Mouse (Mus musculus) left cerebral cortex, postnatal 4 days (tissue): ENCODE results near the gene Reep1. TPM values are rescaled to one million over a fixed set of nuclear protein-coding genes. Genes with fewer than 3 reads are reported as not detected.
A peak's percentile ranks its signal among the peaks of the same experiment; 100 is the strongest.

Experiments used
- DNase-seq: peaks from one replicate; pipeline ENCODE4 v3.0.0-alpha.2; 2022
- intact Hi-C: fragments of 180-260 bp; cut with DNase I; formaldehyde crosslinking; loops from one replicate; pipeline ENCODE4 v1.15.1; 2025
- total RNA-seq, 2 experiments: library from RNA; stranded (reverse); gene quantifications; 2 replicates each; pipeline ENCODE4 v1.2.3; 2021

The Reep1 gene
- total RNA-seq = 100 to 1,000 TPM; 223 to 225 TPM

DNA sequence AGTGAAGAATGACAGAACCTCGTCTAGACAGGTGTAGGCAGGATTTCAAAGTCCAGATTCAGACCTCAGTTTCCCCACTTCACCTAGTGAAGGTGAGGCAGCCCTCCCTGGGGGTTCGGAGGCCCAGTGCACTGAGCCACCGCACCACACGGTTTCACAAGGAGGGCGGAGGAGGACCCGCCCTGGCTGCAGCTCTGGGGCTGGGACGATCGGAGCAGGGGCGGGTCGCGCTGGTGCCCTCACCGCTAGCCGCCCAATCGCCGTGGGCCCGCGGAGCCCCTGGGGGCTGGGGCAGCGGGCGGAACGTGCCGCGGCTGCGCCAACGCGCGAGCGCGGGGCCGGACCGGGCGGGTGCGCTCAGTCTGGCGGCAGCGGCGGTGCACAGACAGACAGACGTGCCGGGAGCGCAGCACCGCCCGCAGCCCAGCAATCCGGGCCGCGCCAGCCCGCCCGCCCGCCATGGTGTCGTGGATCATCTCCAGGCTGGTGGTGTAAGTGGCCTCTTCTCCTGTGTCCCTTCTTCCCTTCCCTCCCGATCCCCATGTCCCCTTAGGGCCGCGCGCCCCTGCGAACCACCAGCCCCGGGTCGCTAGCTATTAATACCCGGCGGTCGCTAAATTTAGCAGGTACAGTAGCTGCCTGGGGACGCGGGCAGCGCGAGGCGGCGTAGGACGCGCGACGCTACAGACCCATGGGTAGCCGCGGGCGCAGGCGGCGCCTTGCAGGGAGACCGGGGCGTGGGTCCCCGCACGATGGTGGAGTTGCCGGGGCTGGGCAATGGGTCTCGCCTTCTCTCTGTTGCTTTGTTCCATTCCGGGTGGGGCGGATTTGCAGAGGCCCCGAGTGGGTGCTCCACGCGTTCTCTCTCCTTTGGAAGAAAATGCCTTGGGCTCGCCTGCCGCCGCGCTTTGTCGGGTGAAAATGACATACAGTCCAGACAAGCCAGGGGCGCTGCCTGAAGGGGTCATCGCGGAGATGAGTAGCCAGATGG, at the start of gene Reep1:
Gene Reep1 (plus strand): TSS at position 51 of the 991 bp plus-strand sequence.
- DNase-seq = peak; percentile 74
- intact Hi-C loops = loop anchor here (5.0 kb wide), 1 partner anchor 71 kb away; no protein-coding TSS in a partner anchor

DNA sequence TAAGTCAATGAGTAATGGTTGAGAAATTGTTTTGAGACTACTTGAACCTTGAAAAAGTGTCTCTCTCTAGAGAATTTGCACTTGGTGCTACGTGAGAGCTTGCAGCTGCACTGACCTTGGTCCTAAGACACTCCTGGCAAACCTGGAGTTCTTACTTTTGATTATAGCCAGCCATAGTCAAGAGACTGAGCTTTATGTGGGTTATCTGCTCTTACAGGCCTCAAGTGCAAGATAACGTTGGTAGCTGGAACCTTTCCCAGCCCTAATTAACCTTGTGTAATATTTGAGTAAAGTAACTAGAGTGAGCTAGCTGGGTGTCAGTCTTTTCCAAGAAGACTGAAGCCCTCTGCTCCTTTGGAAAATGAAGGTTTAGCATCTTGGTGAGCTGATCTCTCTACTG, 49.1 kb upstream of the Reep1 start:
- no peak for DNase-seq
- intact Hi-C loops = no loop called here

DNA sequence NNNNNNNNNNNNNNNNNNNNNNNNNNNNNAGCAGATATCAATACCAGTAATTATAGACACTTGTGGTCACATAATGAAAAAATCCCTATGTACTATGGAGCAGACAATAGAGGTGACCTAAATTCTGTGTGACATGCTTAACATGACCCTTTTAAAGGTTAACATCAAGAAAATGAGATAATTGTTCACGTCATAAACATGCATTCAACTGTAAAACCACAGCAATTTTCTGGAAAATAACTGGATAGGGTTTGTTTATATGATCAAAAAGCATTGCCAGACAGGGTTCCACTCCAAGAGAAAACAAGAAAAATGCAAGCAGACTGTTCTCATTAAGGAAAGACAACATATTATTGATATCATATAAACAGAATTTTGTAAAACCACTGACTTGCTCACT, 42.9 kb upstream of the Reep1 start:
- no peak for DNase-seq
- intact Hi-C loops = no loop called here

DNA sequence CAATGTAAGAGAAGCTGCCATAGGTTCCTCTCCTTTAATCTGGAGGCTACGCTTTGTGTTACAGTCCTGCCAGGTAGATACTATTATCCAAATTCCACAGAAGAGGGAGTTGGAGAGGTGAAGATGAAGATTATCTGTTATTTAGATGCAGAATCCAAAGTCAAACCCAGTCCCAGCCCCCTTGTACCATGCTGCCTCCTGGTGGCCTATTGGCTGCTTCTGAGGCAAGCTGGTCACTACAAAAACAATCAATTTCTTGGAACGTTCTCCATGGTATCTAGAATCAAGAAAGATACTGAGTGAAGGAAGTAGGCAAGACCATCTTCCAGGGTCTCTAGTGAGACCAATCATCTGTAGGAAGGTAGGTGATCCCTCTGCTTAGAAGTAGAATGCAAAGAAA, 34.2 kb upstream of the Reep1 start:
- DNase-seq = no peak
- intact Hi-C loops = no loop called here

DNA sequence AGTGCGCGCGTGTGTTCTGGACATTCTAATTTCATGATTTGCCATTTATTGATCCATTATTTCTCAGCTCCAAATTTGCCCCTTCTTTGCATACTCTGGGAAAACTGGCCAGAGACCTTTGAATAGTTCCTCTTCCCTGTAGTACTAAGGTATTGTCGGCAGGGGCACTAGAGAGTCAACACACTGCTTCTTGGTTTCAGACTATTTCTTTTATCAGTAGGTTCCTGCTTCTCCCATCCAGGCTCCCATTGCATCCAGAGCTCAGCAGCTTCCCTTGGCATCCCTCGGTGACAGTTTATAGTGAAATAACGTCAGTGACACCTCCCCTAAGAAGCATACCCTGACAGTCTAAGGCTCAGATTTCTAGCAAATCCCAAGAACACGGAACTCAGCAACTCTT, 28.5 kb upstream of the Reep1 start:
- DNase-seq = no peak
- intact Hi-C loops = no loop called here

DNA sequence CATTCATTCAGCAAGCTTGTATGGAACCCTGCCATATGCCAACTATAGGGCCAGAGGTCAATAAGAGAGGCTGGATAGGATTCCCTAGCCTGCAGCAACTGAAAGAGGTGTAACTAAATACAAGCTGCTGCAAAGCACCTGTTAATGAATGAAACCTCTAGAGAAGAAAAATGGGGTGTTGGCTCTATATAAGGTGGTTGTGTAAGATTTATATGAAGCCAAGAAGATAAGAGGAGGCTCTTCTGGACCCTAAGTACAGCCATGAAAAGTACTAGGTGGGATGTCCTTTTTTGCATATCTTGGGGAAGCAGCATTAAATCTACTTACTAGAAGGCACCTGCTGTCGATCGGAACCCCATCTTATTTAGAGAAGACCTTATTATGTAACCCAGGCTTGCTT, 12.2 kb upstream of the Reep1 start:
- DNase-seq = no peak
- intact Hi-C loops = no loop called here

DNA sequence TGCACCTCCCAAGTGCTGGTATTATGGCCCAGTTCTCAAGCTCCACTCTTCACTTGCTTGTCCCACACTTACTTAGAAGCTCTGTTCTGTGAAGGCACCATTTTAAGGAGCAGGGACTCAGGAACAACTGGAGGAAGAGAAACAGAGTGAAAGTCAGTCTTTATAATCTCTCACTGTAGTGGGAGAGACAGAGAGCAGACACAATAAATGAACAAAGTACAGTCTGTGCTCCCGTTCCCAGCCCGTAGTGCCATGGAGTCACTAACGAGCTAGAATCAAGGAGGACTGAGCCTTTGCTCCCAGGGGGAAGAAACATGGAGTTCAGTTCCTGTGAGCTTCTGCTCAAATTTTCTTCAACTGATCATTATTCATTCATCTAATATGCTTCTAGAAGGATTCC, 11.8 kb upstream of the Reep1 start:
- intact Hi-C loops = no loop called here
- DNase-seq = no peak

DNA sequence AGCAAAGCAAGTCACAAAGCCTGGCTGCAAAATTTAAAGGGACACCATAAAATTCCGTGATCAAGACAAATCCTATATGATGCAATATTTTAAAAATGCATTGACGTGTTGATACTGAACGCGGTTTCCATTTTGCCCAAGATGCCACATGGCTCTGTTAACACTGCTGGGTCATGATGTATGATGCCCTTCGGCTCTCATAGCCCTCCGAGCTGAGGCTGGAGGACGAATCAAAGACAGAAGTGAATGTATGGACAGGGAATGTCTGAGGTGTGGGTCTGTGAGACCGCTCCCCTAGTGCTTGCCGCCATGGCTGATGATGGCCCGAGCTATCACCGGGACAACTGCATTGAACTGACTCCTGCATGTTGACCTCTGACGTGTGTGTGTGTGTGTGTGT, 490 bp upstream of the Reep1 start:
- intact Hi-C loops = loop anchor here (5.0 kb wide), 1 partner anchor 70 kb away; no protein-coding TSS in a partner anchor
- no peak for DNase-seq

DNA sequence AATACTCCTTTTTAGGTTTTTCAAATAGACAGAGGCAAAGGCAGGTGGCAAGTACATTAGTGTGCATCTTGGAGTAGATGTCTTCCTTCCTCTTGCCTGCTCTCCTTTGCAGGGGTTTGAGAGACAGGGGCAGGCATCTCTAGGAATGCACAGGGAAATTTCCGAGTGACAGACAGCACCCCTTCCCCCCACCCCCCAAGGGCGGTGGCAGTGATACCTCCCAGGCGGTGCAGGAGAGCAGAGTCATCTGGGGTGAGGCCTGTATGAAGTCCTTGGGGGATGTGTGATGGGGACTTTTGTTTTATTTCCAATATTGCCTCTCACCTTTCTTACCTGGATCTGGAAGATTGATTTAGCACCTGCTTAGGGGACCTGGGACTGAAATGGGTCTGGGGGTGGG, 1.2 kb downstream of the Reep1 start:
- DNase-seq = no peak

DNA sequence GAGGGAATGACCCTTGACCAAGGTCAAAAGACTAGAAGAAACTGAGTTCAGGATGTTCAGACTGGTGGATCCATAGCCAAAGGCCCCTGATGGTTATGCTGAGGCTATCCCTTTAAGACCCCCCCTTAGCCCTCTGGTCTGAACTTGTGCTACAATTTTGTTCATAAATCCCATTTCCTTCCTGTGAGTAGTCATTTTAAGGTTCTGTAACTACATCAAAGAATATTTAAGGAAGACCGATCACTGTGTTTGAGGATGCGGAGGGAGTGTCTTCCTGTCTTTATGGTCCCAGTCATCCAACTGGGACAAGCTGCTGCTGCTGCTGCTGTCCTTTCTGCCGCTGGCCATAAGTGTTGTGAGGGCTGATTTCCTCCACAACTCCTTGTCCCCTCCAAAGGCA, 3.0 kb downstream of the Reep1 start:
- intact Hi-C loops = no loop called here
- DNase-seq = no peak

More for the DNA sequence above, 1.2 kb downstream of the Reep1 start:
- intact Hi-C loops = loop anchor here (5.0 kb wide), 1 partner anchor 71 kb away; no protein-coding TSS in a partner anchor

DNA sequence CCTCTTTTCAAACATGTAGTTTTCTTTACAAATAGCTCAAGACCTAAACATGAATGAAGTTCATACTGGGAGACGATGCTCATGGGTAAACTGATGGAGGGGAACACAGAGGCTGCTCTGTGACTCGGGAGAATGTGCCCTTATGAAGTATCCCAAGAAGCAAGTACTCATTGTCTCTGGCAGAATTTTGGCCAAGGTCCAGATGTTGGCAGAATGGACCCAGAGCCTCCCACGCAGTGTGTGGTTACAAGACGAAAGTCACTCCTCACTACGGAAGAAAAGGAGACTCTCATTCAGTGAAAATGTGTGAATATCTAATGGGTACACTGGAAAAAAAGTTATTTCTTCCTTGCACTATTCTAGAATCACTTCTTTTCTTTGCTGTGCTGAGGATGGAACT, 3.8 kb downstream of the Reep1 start:
- intact Hi-C loops = no loop called here
- DNase-seq = peak; percentile 29

DNA sequence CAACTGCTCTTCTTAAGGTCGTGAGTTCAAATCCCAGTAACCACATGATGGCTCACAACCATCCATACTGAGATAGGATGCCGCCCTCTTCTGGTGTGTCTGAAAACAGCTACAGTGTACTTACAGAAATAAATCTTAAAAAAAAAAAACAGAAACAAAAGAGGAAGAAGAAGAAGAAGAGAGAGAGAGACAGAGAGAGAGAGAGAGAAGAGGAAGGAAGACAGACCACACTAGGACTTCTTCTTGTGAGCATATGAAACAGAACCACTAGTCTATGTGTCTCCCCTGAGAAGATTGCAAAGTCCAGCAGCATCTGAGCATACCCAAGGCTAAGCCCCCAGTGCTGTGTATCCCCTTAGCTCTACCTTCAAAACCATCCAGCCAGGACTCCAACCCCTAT, 6.2 kb downstream of the Reep1 start:
- intact Hi-C loops = no loop called here

DNA sequence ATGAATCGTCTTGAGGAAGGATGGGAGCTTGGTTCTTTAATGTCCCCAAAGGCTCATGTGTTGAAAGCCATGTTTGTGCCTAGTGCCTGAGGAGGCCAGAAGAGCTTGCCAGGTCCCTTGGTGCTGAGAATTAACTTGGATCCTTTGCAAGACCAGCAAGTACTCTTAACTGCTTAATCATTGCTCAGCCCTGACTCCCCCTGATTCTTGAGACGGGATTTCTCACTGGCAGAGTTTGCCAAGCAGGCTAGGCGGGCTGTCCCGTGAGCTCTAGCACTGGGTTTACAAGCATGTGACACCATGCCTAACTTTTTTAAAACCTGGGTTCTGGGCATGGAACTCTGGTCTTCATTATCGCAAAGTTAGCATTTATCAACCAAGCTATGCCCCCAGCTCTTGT, 7.6 kb downstream of the Reep1 start:
- intact Hi-C loops = no loop called here

More for the DNA sequence above, 6.2 kb downstream of the Reep1 start:
- no peak for DNase-seq

DNA sequence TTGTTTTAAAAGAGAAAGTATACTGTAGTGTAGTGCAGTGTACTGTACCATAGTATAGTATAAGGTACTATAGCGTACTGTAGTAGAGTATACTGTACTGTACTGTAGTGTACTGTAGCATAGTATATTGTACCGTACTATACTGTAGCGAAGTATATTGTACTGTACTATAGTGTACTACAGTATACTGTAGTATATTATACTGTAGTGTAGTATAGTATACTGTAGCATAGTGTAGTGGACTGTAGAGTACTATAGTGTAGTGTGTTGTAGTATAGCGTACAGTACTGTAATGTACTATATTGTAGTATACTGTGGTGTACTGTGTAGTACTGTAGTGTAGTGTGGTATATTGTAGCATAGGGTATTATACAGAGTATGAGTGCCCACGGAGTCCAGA, 9.1 kb downstream of the Reep1 start:
- DNase-seq = no peak
- intact Hi-C loops = no loop called here

More for the DNA sequence above, 7.6 kb downstream of the Reep1 start:
- no peak for DNase-seq

DNA sequence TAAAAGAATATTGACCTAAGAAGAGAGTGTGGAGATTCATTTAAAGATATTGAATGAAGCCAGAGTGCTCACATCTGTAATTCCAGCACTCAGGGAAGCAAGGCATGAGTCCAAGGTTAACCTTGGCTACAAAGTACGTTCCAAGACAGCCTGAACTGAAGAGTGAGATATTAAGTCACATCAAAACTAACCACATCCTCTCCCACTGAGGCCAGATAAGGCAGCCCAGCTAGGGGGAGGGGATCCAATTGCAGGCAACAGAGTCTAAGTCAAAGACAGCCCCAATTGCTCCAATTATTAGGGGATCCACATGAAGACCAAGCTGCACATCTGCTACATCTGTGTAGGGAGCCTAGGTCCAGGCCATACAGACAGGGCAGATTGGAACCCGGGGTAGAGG, 11.0 kb downstream of the Reep1 start:
- DNase-seq = no peak
- intact Hi-C loops = no loop called here

DNA sequence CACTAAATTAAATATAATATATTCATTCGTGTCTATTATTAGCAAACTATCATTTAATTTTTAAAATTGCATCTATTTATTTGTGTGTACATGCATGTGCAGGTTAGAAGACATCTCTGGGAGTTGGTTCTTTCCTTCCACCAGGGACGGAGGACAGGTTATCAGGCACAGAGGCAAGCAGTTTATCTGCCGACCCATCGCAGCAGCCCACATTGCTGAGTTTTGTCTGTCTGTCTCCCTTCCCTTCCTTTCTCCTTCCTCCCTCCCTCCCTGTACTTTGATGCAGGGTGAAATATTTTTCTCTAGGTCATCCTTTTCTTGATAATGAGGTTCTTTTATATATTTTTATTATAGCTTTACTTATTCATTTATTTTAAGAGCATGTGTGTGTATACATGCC, 11.9 kb downstream of the Reep1 start:
- no peak for DNase-seq
- intact Hi-C loops = no loop called here

DNA sequence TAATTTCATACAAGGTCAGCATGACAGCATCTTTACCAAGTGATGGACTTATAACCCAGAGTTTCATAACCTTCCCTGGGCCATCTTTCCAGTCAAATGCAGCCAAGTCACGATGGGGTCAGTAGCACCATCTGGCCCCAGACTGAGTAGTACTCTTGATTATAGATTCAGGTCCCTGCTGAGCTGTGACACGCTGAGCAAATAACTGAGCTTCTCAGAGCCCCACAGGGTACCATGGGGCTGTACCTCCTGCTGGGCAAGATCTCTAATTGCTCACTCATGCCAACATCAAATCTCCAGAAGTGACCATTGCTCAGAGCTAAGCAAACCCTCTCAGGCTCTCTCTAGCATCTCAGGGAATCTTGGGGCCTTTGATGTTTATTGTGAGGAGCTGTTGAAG, 15.6 kb downstream of the Reep1 start:
- DNase-seq = no peak
- intact Hi-C loops = no loop called here

DNA sequence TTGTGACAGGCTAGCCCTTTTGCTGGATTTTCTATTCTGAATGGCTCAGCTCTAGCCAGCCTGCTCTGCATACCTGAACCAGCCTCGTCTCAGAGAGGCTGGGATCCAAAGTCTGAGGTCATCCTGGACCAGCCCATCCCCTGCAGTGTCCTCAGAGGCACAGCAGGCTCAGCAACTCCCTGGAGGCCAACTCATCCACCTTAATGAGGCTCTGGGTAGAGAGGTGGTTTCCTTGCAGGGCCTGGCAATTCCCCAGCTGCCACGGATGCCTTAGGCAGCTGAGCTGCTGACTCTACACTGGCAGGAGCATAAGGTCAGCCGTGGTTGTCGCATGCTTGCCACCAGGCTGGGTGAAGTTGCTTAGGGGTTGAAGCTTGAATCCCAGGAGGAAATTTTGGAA, 16.2 kb downstream of the Reep1 start:
- intact Hi-C loops = no loop called here
- no peak for DNase-seq

DNA sequence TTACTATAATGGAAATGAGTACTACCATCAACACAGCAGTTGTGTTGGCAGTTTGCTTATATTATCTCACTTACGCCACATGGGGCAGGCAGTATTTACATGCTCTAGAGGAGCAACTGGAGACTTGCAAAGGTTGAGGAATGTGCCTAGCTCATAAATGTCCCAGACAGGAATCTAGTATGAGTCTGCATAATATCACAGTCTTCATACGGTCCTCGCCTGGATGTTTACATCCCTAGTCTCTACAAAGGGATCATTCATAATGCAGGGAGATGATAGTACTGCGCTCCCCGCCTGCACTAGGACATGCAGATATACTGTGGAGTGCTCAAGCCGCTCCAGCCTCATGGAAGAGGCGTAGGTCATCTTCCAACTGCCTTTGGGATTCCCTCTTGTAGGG, 19.3 kb downstream of the Reep1 start:
- intact Hi-C loops = no loop called here

DNA sequence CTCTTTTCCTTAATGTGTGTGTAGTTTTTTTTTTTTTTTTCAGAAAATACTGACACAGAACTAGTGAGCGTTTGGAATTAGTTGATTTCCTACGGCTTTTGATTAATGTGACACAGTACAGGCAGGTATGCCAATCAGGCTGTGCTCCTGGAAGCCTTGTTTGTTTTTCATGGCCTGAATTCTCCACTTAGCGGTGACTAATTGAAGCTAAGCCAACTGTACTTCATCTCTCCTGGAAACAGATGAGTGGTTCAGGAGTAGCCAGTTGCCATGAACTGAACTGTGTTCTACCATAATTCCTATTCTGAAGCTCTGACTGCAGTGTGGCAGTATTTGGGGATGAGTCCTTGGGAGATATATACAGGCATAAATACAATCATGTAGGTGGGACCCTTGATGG, 20.9 kb downstream of the Reep1 start:
- DNase-seq = no peak
- intact Hi-C loops = no loop called here

More for the DNA sequence above, 19.3 kb downstream of the Reep1 start:
- no peak for DNase-seq

DNA sequence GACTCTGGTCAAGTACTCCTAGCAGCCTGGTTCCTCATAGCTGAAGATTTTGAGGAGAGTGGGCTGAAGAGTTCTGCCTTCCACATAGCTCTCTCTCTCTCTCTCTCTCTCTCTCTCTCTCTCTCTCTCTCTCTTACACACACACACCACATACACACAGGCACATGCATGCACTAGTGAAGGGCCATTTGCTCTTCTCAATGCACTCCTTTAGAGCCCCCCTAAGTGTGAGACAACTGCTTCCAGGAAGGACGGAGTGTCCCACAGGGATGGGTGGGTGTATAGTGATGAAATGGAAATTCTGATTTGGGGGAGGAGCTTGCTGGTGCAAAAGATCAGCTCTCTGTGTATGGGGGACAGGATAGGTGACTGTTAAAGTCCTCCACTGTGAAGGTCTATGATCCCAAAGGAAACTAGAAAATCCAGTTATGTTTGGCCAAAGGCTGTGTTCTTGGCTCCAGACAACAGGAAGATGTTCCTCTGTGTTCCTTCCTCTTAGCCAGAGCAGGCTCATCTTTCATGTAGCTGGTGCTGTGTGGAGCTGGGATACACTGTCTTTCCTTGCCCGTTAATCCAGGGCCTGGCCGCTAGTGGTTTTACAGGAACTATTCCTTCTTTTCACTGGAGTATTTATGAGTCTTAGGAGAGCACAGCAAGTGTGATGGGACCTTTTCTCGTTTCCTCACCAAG, 27.7 kb downstream of the Reep1 start:
- intact Hi-C loops = no loop called here
- DNase-seq = no peak

DNA sequence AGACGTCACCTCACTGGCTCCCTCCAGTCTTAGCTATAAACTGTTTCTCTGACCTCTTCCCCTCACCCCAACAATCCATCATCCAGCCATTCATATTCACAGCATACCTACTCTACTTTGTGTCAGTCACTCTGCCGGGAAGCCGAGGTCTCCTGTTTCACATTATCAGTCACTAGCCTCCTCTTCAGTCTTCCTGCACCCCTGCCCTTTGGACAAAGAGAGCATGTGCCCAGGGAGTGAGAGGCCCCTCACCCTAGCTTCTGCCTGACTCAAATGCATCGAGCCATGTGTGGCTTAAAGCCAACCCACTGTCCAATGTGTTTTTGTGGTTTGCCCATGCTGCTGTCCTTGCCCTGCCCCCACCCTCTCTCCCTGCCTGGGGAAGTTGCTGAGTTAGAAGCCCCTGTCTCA, 28.2 kb downstream of the Reep1 start:
- DNase-seq = peak; percentile 61
- intact Hi-C loops = no loop called here
